Mouse (Mus musculus) hindbrain, postnatal 0 days (tissue): ENCODE results near the gene Zfp189. TPM values are rescaled to one million over a fixed set of nuclear protein-coding genes. Genes with fewer than 3 reads are reported as not detected.
"Not testable (repeated sequence)": the region's sequence is repeated elsewhere in the genome, so short reads cannot be mapped to it uniquely, and the experiment has no call there.

Experiments
- ATAC-seq: fragments of 200-750 bp; cut with Nextera tagmentation; 2 replicates; pipeline ENCODE4 v1.8.0; 2017; ENCODE audit warnings: mild to moderate bottlenecking, moderate TSS enrichment, moderate library complexity
- DNase-seq: peaks from one replicate; pipeline ENCODE4 v3.0.0-alpha.2; 2015; ENCODE audit warnings: low spot score
- H3K27ac ChIP-seq: fragments of 300-500 bp; sonication (generic); 2 replicates; pipeline ENCODE4 v1.5.1; 2014; ENCODE audit warnings: mild to moderate bottlenecking
- H3K27me3 ChIP-seq: fragments of 300-500 bp; sonication (generic); 2 replicates; pipeline ENCODE4 v1.6.1; 2014; ENCODE audit warnings: low read length, mixed read lengths; ENCODE audit not compliant: insufficient read depth
- H3K36me3 ChIP-seq: fragments of 300-500 bp; sonication (generic); 2 replicates; pipeline ENCODE4 v1.6.1; 2014; ENCODE audit warnings: low read length, mixed read lengths; ENCODE audit not compliant: insufficient read depth
- H3K4me1 ChIP-seq: fragments of 300-500 bp; sonication (generic); 2 replicates; pipeline ENCODE4 v1.6.1; 2014; ENCODE audit warnings: antibody characterized with exemption, low read length, mixed read lengths; ENCODE audit not compliant: insufficient read depth
- H3K4me2 ChIP-seq: fragments of 300-500 bp; sonication (generic); 2 replicates; pipeline ENCODE4 v1.6.1; 2014; ENCODE audit warnings: low read depth, mild to moderate bottlenecking, low read length, moderate library complexity, mixed read lengths
- H3K4me3 ChIP-seq: fragments of 300-500 bp; sonication (generic); 2 replicates; pipeline ENCODE4 v1.5.1; 2014; ENCODE audit warnings: low read length
- H3K9ac ChIP-seq: fragments of 300-500 bp; sonication (generic); replicated peaks from 2 replicates; pipeline ENCODE4 v1.6.1; 2014; ENCODE audit warnings: mild to moderate bottlenecking, low read length, moderate library complexity, mixed read lengths
- H3K9me3 ChIP-seq: fragments of 300-500 bp; sonication (generic); 2 replicates; pipeline ENCODE4 v1.6.1; 2016; ENCODE audit warnings: low read length, mixed read lengths
- CTCF ChIP-seq: IDR thresholded peaks from 2 replicates; pipeline ENCODE4 v1.5.1; 2016; ENCODE audit warnings: antibody characterized with exemption, control low read depth, low read depth
- WGBS: fragments of 180-500 bp; shearing (Covaris S2); extraction: QIAGEN DNeasy Blood & Tissue Kit; methylation state at CpG from one replicate; pipeline ENCODE4 v1.1.7; 2014; 5-methylcytosine and 5-hydroxymethylcytosine counted together
- polyA plus RNA-seq: library from polyadenylated mRNA; unstranded; fragments of >200 nt; fragmentation: Nextera tagmentation; extraction: Ambion mirVana; gene quantifications from 2 replicates; pipeline ENCODE4 v1.2.1, GENCODE M21; 2015
- total RNA-seq: library from RNA; depleted of rRNA; stranded (reverse); fragments of >200 nt; gene quantifications from 2 replicates; pipeline ENCODE4 v1.2.3, GENCODE M21; 2014; rRNA removed

Zfp189 gene
- total RNA-seq (5.1 and 5.2 TPM in 2 replicates), polyA plus RNA-seq (5.1 and 5.4 TPM in 2 replicates)

- under 1% methylated on average over 41 of the region's 41 CpGs for WGBS
- Histone ChIP-seq H3K36me3 (peaks cover 3% of the 10 kb centered on the region; the same call in 1 of the 2 replicates), H3K9me3 (no peaks in the 10 kb centered on the region), H3K27ac (peak within 1 kb of the TSS; percentile 72; the same call in 1 of the 2 replicates), H3K4me1 (0 out of 2 replicates have a peak, but pooled peaks cover 7% of the 10 kb centered on the region), H3K4me2 (peak within 1 kb of the TSS; percentile 79), H3K9ac (peak within 1 kb of the TSS; percentile 61), H3K4me3 (peak within 1 kb of the TSS; percentile 74), H3K27me3 (no peaks in the 10 kb centered on the region)
- TF ChIP-seq CTCF: no peak; the same call in 1 of the 2 replicates
- DNase-seq (peak; percentile 99), ATAC-seq (peak; percentile 100)
Measured at GRCm38 (mm10) chr4:49520572-49521340, at the start of gene Zfp189, which contains the start of gene Mrpl50. Gene Zfp189, plus strand, starts transcription at chr4:49521176. Gene Mrpl50, minus strand, starts transcription at chr4:49521093.

DNA sequence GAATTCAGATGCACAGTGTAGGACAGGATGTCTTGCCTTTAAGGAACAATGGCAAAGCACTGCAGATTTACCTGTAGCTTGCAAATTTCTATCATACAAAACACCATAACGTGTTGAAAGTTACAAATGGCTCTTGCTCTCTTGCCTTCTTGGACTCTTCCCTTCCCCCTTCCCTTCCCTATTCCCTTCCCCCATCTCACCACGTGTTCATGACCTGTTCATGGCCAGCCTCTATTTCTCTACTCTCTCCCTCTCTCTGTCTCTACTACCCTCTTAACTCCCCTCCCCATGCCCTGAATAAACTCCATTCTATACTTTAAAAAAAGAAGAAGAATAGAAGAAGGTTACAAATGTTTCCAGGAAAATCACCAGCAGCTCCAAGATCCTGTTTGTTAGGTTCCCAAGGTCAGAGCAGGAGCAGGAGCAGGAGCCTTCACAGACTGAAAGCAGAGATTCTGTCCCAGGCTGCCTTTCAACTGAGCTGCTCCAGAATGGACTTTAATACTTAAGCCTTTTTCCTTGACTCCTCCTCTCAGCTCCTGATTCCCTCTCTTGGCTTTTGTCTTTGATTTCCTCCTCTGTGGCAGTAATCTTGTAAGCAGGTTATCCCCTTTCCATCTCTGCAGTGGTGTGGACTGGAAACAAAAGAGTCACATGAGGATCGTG, 47.4 kb upstream of the Zfp189 start, which contains the start of gene Acnat1:
Acnat1 (minus strand) TSS at position 478 of the 666 bp plus-strand sequence.
- no peak within 1 kb of the TSS for H3K27ac ChIP-seq
- 56% methylated on average over 3 of the region's 3 CpGs for WGBS
- no peaks in the 10 kb centered on the region for H3K4me1 ChIP-seq
- H3K9me3 ChIP-seq: no peaks in the 10 kb centered on the region
- H3K36me3 ChIP-seq: no peaks in the 10 kb centered on the region
- no peak within 1 kb of the TSS for H3K4me2 ChIP-seq
- no peak for DNase-seq
- H3K27me3 ChIP-seq: no peaks in the 10 kb centered on the region
- H3K4me3 ChIP-seq: no peak within 1 kb of the TSS
- H3K9ac ChIP-seq: no peak within 1 kb of the TSS
- ATAC-seq: no peak
- no peak for TF ChIP-seq CTCF

DNA sequence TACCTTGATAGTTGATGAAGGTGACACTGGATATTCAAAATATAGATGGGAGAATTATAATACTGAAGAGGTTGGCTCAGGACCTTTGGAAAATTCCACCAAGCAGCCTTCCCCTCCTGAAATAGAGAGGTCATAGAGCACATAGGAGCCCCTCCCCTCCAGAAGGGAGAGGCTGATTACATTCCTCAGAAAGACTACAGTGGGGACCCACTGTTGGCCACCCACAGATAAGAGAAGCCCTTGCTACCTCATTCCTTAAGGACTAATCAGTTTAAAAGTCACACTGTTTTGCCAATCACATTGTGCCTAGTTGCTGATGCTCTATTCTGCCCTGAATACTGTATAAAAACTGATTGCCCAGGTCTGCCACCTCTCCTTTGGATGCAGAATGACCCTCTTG, 46.4 kb upstream of the Zfp189 start:
- H3K36me3 ChIP-seq: no peaks in the 10 kb centered on the region
- no peaks in the 10 kb centered on the region for H3K9me3 ChIP-seq
- no peak overlapping the region for H3K4me3 ChIP-seq
- H3K4me1 ChIP-seq: no peaks in the 10 kb centered on the region
- H3K27me3 ChIP-seq: no peaks in the 10 kb centered on the region
- ATAC-seq (no peak), DNase-seq (no peak)
- TF ChIP-seq CTCF: no peak
- no peak overlapping the region for H3K9ac ChIP-seq
- H3K4me2 ChIP-seq: no peak overlapping the region
- H3K27ac ChIP-seq: no peak overlapping the region

GRCm38 (mm10) chr4:49478118-49478877, 42.7 kb upstream of the Zfp189 start:
- peak overlapping the region; percentile 41 for H3K4me2 ChIP-seq
- TF ChIP-seq CTCF: no peak
- WGBS: 21% methylated on average over 18 of the region's 19 CpGs
- no peak overlapping the region for H3K27ac ChIP-seq
- no peaks in the 10 kb centered on the region for H3K4me1 ChIP-seq
- no peaks in the 10 kb centered on the region for H3K9me3 ChIP-seq
- H3K9ac ChIP-seq: no peak overlapping the region
- no peaks in the 10 kb centered on the region for H3K36me3 ChIP-seq
- H3K27me3 ChIP-seq: no peaks in the 10 kb centered on the region
- DNase-seq: peak; percentile 11
- ATAC-seq: no peak
- H3K4me3 ChIP-seq: no peak overlapping the region

GRCm38 (mm10) chr4:49479035-49479434, 41.9 kb upstream of the Zfp189 start:
- H3K27ac ChIP-seq, ATAC-seq, H3K27me3 ChIP-seq, H3K4me3 ChIP-seq, H3K9ac ChIP-seq, H3K4me2 ChIP-seq, H3K9me3 ChIP-seq, H3K4me1 ChIP-seq, H3K36me3 ChIP-seq, DNase-seq: not testable (repeated sequence)
- 42% methylated on average over 2 of the region's 2 CpGs for WGBS

- no peak for DNase-seq
- ATAC-seq: no peak
Measured at GRCm38 (mm10) chr4:49480104-49480760, 40.7 kb upstream of the Zfp189 start.

More at GRCm38 (mm10) chr4:49480104-49480760, 40.7 kb upstream of the Zfp189 start:
- Histone ChIP-seq H3K27me3 (no peaks in the 10 kb centered on the region), H3K9ac (no peak overlapping the region), H3K9me3 (no peaks in the 10 kb centered on the region), H3K27ac (no peak overlapping the region), H3K4me2 (0 out of 2 replicates have a peak overlapping the region, but pooled peaks have one; percentile 10), H3K4me3 (no peak overlapping the region), H3K4me1 (no peaks in the 10 kb centered on the region), H3K36me3 (no peaks in the 10 kb centered on the region)
- no peak for TF ChIP-seq CTCF
- 25% methylated on average over 21 of the region's 21 CpGs for WGBS
